Mouse (Mus musculus): ENCODE data around the gene Eef1b2.
"Not testable (repeated sequence)": the region's sequence is repeated elsewhere in the genome, so short reads cannot be mapped to it uniquely, and the experiment has no call there.

- TF ChIP-seq POLR2A (IDR thresholded peaks at IDR 0.05; ENCODE audit: low read depth, low read length); CTCF (IDR thresholded peaks at IDR 0.05; ENCODE audit: extremely low read depth, insufficient read length, insufficient replicate concordance, low read depth, low read length): not testable (repeated sequence)
Measured at GRCm38 (mm10) chr1:63180575-63180974, 4.0 kb downstream of the Eef1b2 start.
